Mouse (Mus musculus) frontal cortex, postnatal 14 days (tissue): ENCODE measurements around the gene Unc45a.

Experiments
- DNase-seq, 2 experiments: peaks; one replicate each; pipeline ENCODE4 v3.0.0; 2022; ENCODE audit warnings: low spot score in 2 of 2

Gene Unc45a

DNA sequence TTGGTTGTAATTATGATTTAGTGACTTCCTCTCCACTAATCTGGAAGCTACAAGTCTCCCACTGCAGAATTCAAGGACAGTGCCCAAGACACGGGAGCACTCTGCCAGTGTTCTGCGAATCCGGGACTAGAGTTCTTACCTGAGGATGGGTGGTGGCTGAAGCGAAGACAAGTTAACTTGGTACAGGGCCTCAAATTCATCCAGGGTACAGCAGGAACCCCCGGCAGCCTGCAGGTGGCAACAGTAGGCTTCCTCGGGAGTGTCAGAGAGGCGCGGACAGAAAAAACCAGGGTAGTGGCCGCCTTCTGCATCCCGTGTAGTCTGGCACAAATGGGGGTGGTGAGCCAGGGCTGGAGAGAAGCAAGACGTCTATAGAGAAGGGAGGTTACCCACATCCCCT is at the start of gene Unc45a:
Gene Unc45a (minus strand): TSS at position 213 of the 400 bp plus-strand sequence.
- DNase-seq = peak; percentile 50 to 52

DNA sequence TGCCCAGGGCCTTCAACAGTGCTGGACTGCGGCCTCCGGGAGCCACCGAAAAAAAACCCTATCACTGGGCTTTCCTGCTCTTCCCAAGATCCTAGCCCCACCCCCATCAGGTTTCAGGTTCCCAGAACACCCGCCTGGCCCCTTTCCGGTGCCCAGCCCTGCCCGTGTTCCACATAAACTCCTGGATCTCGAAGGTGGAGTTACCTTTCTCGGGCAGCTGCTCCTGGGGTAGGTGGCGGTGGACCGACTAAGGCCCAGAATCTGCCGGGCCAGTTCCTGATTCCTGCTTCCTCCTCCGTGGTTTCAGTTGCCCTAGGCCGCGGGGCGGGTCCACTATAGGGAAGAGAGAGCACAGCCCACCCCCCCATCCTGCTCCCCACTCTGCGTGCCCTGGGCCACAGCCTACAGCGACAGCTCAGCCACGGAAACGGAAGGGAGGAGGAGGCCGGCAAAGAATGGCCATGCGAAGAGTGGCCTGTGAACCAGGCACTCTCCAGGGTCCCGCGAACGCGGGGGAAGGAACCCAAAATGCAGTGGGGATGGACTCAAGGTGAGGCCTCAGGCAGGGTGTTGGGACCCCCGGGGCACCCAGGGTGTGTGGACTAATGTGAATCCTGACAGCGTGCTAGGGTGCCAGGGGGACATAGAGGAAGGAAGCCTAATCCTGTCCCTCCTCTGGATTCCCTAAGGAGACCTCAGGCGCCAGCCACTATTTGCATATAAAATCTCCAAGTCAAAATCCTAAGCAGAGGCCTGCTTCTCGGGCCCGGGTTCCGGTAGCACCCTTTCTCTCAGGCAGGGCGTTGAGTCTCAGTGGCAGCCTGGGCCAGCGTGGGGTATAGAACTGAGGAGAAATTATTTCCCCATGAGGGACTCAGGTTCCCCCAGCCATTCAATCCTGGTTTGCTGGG is 47.1 kb upstream of the Unc45a start, which contains the start of gene Fes:
Gene Fes (minus strand): TSS at position 314 of the 911 bp plus-strand sequence.
- no peak for DNase-seq

DNA sequence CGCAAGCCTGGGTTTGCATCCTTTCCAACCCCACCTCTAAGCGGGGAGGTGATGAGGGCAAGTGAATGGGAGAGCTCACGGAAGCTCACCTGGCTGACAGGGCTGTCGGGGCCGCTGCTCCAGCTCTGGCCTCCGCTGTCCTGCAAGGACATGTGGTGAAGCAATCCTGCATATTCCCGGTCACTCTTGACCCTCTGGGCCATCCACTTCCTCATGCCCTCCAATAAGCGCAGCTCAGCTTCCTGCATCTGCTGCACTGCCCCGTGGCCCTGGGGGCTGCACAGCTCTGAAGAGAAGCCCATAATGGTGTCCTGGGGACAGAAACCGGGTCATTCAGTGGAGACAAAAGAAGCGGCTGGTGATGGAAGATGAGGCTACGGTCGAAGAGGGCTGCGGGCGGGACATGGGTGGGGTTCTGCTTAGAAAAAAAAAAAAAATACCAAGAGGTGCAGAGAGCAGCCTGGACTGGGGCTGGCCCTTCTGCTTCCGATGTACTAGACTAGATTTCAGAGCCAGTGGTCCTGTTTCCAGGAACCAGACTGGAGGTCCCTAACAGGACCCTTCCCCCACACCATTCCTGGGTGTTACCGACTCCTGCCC is 46.3 kb upstream of the Unc45a start:
- no peak for DNase-seq

DNA sequence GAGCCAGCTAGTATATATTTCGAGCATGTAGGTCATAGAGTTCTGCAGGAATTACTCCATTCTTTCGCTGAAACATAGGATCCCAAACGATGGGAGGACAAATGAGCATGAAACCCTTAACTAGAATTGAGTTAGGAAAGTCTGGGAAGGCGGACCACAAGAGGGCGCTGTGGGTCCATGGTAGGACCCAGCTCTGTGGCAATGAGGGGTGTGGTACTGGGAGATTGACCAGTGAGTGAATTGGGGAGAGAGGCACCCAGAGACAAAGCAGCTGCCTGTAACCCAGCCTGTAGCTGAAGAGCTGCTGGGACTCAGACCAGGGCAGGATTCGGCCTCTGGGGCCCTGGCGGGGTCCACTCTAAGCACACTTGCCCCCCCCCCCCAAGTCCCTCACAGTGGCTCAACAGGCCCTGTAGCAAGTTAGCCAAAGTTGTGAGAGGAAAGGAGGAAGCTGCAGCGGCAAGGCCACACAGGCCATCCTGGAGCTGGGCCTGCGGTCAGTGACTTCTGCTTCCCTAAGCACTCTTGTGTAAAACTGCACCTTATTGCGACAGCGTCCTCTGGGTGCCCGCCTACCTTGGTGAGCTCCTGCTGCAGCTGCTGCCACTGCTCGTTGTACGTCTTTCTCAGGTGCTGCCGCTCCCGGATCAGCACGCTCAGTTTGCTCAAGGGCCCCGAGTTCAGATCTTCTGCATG is 45.6 kb upstream of the Unc45a start:
- DNase-seq = peak; percentile 74 to 91

GRCm38 (mm10) chr7:80382919-80383318 is 42.1 kb upstream of the Unc45a start:
- no peak for DNase-seq

- no peak for DNase-seq
Observed at GRCm38 (mm10) chr7:80379531-80379930, 38.7 kb upstream of the Unc45a start.

DNA sequence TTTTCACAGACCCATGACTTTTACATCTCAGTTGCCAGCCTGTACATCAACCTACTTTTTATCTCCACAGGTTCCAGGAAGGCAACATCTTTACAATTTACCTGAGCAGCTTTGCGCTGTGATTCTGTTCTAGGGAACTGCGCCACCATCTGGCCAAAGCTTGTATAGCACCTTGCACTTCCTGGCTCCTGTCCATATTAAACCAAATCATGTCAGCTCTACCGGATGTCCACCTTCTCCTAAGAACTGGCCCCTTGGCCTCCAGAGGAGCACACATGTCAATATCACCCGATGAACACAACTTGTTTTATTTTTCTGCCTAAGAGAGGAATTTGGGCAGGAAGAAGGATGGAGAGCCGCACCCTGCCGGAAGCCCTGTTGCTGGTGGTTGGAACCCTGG is 36.7 kb upstream of the Unc45a start:
- no peak for DNase-seq

- no peak for DNase-seq
Observed at GRCm38 (mm10) chr7:80376192-80376591, 35.4 kb upstream of the Unc45a start.

DNA sequence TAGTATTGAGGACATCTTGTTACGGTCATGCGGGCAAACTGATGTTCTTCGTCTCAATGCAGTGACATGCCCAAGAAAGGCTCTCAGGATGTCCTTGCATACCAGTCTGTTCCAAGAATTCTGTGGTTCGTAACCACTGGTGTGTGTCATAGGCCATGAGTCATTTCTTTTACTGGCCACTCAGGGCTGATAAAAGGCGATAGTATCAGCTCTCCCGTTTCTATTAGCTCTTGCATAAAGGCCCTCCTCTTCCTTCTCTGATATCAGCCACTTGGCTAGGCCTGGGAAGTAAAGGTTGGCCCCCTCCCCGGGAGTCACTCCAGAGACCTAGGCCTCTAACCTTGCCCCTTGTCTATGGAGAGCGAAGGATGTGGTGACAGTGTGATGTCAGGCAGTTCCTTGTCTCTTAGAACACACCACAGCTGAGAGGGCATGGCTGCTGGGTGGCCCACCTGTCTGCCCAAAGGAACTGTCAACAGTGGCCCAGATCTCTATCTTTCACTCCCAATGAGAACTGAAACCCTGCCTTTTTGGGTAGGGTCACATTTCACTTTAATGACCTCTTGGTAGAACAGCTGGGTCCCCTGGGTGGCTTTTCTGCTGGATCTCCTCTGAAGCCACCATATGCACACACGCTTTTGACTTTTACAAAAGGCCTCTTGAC is 34.7 kb upstream of the Unc45a start:
- DNase-seq = no peak

DNA sequence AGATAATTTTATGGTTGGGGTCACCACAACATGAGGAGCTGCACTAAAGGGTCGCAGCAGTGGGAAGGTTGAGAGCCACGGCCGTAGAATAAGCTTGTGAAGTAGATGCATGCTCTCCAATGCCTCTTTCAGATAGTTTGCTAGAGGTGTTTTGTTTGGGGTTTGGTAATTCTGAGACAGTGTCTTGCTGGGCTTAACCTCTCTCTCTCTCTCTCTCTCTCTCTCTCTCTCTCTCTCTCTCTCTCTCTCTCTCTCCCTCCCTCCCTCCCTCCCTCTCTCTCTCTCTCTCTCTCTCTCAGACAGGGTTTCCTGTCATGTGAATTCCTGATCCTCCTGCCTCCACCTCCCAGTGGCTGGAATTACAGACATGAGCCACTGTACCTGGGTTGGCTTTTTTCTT is 33.9 kb upstream of the Unc45a start:
- no peak for DNase-seq

GRCm38 (mm10) chr7:80374280-80374679 is 33.5 kb upstream of the Unc45a start:
- DNase-seq = no peak

DNA sequence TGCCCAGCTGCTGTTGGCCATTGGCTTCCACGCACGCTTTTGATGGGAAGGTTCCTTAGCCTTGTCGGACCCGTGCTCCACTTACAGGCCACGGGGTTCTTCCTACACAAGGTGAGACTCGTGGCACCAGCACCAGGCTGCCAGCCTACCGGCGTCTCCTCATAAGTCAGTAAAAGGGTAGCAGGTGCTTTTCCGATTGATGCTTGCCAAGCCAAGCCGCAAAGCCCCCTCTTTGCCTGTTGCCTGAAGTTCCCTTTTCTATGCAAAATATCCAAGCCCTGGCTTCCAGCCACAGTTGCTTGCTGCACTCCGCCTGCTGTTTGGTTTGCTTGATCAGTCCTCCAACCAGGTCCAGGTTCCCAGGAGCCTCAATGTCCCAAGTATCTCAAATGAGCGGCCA is 33.0 kb upstream of the Unc45a start:
- DNase-seq = no peak

DNA sequence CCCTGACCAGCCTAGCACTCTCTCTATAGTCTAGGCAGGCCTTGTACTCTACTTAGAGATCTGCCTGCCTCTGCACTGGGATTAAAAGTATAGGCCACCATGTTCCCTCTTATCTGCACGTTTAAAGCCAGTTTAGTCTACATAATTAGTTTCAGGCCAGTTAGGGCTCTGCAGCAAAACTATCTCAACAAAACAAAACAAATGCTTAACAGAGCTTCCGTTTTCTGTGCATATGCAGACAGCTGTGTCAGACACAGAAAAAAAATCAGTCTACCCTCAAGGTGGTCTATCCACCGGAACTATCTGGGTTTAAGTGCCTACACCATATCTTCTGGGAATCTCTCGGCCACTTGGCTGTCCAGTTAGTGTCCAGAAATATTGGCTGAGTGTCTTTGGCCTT is 32.5 kb upstream of the Unc45a start:
- no peak for DNase-seq

- DNase-seq = no peak
Observed at GRCm38 (mm10) chr7:80372667-80373066, 31.9 kb upstream of the Unc45a start.

DNA sequence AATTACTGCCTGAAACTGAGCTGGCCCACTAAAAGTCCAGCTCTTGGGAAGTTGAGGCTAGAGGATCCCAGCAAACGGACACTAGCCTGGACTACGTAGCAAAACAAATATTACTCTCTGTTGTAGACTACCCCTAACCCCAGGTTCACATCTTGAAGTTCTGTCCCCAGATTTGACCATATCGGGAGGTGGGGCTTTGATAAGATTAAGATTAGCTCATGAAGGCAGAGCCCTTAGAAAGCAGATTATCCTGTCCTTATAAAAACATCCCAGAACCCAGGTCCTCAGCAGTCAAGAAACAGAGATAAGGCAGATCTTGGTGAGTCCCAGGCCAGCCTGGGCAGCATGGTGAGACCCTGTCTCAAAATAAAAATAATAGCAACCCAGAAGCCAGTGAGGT is 31.4 kb upstream of the Unc45a start:
- no peak for DNase-seq

GRCm38 (mm10) chr7:80371041-80371751 is 30.4 kb upstream of the Unc45a start, which contains the start of gene Man2a2:
TSS of gene Man2a2 (minus strand) at chr7:80371375.
- DNase-seq = peak in 1 of 2 experiments; percentile 67

DNA sequence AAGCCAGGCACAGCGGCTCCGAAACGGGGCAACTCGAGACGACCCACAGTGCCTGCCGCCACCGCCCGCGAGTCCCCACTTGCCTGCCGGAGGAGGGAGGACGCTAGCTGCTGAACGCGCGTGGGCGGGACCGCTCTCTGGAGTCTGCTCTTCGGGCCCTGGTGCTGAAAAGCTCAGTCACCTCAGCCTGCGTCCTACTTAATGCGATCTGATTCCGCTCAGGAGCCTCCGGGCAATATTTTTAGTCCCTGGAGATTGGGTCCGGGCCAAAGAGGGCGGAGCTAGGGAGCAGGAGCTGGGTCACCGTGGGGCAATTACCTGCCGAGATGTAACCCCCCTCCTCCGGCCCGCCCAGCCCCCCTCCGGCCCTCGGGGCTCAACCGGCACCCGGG is 29.8 kb upstream of the Unc45a start:
- DNase-seq = peak; percentile 73 to 76

DNA sequence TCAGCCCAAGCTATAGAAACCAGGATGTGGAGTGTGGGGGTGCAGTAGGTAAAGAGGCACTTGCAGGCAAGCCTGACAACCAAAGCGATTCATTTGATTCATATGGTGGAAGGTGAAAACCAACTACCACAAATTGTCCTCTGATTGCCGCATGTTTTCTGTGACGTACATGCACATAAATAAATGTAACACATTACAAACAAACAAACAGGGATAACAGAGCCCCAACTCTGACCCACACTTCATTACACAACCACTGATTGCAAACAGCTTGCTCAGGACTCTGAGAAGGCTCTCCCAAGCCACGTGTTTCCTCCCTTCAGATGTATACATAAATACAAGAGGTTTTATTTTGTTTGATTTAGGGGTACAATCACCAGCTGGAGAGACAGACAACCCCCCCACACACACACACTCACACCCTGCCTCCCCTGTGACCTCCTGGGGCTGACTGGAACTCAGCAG is 29.2 kb upstream of the Unc45a start:
- no peak for DNase-seq

DNA sequence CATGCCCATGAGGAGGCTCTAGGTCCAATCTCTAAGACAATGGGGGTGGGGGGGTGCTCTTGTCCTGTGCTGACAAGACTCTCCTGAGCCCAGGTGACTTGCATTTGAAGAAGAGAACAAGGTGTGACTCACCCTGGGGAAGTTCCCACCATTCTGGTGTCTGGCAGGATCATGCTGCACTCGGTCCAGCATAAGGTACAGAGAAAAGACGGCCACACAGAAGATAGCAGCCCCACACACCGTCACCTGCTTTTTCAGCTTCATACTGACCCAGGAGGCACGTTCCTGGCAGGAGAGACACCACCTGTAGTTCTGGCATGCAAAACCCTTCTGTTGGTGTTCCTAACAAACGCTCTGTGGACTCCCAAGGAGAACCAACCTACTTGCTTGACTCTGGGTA is 28.7 kb upstream of the Unc45a start:
- DNase-seq = no peak

GRCm38 (mm10) chr7:80368635-80369421 is 28.0 kb upstream of the Unc45a start:
- DNase-seq = no peak
